Mouse (Mus musculus) ES-Bruce4 (cell line): ENCODE data around the gene Kank1.

Experiments used
- CTCF ChIP-seq: IDR thresholded peaks from one replicate; pipeline ENCODE4 v1.8.1; 2011; ENCODE audit warnings: low read depth, low read length
- POLR2A ChIP-seq: IDR thresholded peaks from one replicate; pipeline ENCODE4 v1.8.1; 2011; ENCODE audit warnings: low read length; ENCODE audit not compliant: insufficient read depth

DNA sequence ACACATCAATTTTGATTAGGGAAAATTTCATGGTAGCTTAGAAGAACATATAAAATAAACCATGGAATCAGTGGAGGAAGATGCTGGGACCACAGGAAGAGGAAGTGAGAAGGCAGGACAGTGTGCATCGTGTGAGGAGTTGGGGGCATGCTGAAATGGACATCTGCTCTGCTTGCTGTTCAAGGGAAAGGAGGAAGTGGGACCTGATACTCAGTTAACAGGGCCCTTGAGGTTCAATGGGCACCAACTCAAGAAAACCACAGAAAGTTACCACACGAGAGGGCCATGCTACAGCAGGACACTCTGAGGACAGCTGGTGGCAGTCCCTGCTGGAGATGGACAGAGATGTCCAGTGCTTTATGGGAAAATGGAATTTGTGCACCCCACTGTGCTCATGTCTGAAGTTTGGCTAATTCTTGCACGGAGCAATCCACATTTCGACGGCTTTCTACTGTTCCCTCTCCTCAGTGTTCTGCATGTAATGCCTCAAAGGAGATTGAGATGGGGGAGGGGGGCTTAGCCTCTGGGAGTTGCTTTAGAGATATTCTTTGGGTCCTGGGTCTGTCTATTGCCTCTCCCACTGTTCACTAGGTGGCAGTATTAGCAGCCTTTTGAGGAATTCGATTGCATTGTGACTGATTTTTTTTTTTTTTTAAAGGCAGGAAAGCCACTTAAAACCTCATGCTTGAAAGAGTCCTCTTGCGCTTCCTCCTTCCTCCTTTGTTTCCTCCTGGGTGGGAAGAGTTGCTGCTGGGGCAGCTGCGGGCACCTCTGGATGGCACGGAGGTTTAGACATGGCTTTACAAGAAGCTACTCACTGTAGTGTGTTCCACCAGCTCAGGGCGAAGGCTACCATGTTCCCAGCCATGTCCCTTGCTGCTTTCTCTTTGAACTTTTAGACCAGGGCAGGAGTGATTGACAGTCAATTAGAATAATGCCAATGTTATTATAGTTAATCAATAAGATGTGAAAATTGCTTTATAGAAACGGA lies 104.2 kb downstream of the Kank1 start:
- TF ChIP-seq CTCF (no peak), POLR2A (no peak)
